Mouse (Mus musculus): ENCODE measurements around the gene Ascc2.

DNA sequence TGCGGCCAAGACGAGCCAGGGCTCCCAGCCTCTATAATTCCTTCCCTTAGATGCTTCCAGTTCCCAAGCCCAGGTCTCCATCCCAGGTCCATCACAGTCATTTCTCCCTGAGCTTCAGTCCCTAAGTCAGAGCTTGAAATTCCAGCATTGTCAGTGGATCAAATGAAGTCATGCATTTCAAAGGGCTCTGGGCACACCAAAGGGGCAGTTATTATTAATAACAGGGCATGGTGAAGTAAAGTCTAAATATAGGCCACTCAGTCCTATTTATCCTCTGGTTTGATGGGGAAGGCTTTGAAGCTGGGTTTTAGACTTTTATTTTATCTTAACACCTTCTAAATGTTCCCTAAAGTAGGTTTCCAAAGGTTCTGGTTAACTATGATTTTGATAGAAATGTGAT is 25.6 kb upstream of the Ascc2 start:
- TF ChIP-seq POLR2AphosphoS5 (IDR thresholded peaks at IDR 0.05; ENCODE audit: insufficient replicate concordance, low read depth, low read length): no peak
- no peak for TF ChIP-seq CTCF (IDR thresholded peaks at IDR 0.05; ENCODE audit: low read depth, low read length)
- TF ChIP-seq GATA1 (IDR thresholded peaks at IDR 0.05; ENCODE audit: borderline replicate concordance, low read length): no peak
- no peak for TF ChIP-seq TAL1 (conservative IDR thresholded peaks at IDR 0.05; ENCODE audit: low read depth, low read length)
- TF ChIP-seq GATA2 (IDR thresholded peaks at IDR 0.05; ENCODE audit: borderline replicate concordance, low read depth, low read length): no peak

Data from G1E (cell line).